Mouse (Mus musculus): ENCODE measurements at regions not wholly inside any gene's neighbourhood (a gene's known extent, or its start where the extent isn't known, plus 50 kb on each side); places are given as distances from the start of the nearest gene placed in this dataset.

- TF ChIP-seq CTCF (IDR thresholded peaks at IDR 0.05; ENCODE audit: low read depth) (no peak), EP300 (IDR thresholded peaks at IDR 0.05; ENCODE audit: low read depth) (no peak)
Observed at GRCm38 (mm10) chr11:20908471-20908870, 77.6 kb upstream of the Lgalsl start.

Data from liver, postnatal 0 days (tissue).